Mouse (Mus musculus) myocyte (in vitro differentiated cells): ENCODE data around the gene Slc25a11.

ENCODE experiments used
- MYOG ChIP-seq, 3 experiments: IDR thresholded peaks; one replicate each; pipeline ENCODE4 v1.6.1; 2011; ENCODE audit warnings: control low read depth in 2 of 3, low read depth in 2 of 3, mild to moderate bottlenecking in 2 of 3; ENCODE audit not compliant: insufficient read length in 2 of 3, control insufficient read depth in 1 of 3, insufficient read depth in 1 of 3
- POLR2A ChIP-seq: IDR thresholded peaks from one replicate; pipeline ENCODE4 v1.6.1; 2011; ENCODE audit warnings: low read depth, mild to moderate bottlenecking, control low read depth, moderate library complexity; ENCODE audit not compliant: insufficient read length
- POLR2AphosphoS2 ChIP-seq: IDR thresholded peaks from one replicate; pipeline ENCODE4 v1.6.1; 2011; ENCODE audit warnings: low read depth, control low read depth; ENCODE audit not compliant: insufficient read length
- REST ChIP-seq: IDR thresholded peaks from one replicate; pipeline ENCODE4 v1.6.1; 2011; ENCODE audit warnings: mild to moderate bottlenecking, control low read depth, moderate library complexity; ENCODE audit not compliant: insufficient read depth, insufficient read length

GRCm38 (mm10) chr11:70625473-70625872 lies 21.8 kb downstream of the Slc25a11 start:
- no peak for TF ChIP-seq POLR2A
- TF ChIP-seq MYOG (IDR thresholded peaks at IDR 0.05; ENCODE audit: control insufficient read depth in 1 of 3, insufficient read depth in 1 of 3, insufficient read length in 2 of 3, low read depth in 2 of 3) = no peak
- no peak for TF ChIP-seq POLR2AphosphoS2
- TF ChIP-seq REST = no peak
